Mouse (Mus musculus): ENCODE results near the gene Tsga10ip.

- TF ChIP-seq CTCF (IDR thresholded peaks at IDR 0.05; ENCODE audit: low read depth) (no peak), EP300 (IDR thresholded peaks at IDR 0.05; ENCODE audit: low read depth) (no peak)
Measured at GRCm38 (mm10) chr19:5374177-5374576, 28.1 kb downstream of the Tsga10ip start.

All from liver, postnatal 0 days (tissue).